Mouse (Mus musculus): ENCODE measurements around the gene Tmem234.

Tmem234 gene

GRCm38 (mm10) chr4:129622120-129622802 lies 21.8 kb downstream of the Tmem234 start:
- DNase-seq (ENCODE audit: low spot score in 2 of 2): no peak

GRCm38 (mm10) chr4:129622803-129623535 lies 22.5 kb downstream of the Tmem234 start:
- no peak for DNase-seq (ENCODE audit: low spot score in 2 of 2)

- DNase-seq (ENCODE audit: low spot score in 2 of 2): peak in 1 of 2 experiments; percentile 65
These were observed 23.2 kb downstream of the Tmem234 start, which contains the start of gene Ccdc28b for GRCm38 (mm10) chr4:129623681-129624091. TSS of gene Ccdc28b (minus strand) at chr4:129623947.

GRCm38 (mm10) chr4:129624281-129625028 lies 24.0 kb downstream of the Tmem234 start:
- peak; percentile 86 to 94 for DNase-seq (ENCODE audit: low spot score in 2 of 2)

GRCm38 (mm10) chr4:129625029-129625370 lies 24.5 kb downstream of the Tmem234 start:
- DNase-seq (ENCODE audit: low spot score in 2 of 2): peak; percentile 56 to 67

- no peak for DNase-seq (ENCODE audit: low spot score in 2 of 2)
These were observed 25.0 kb downstream of the Tmem234 start for GRCm38 (mm10) chr4:129625496-129625895.

- DNase-seq (ENCODE audit: low spot score in 2 of 2): no peak
These were observed 25.6 kb downstream of the Tmem234 start for GRCm38 (mm10) chr4:129626035-129626434.

- no peak for DNase-seq (ENCODE audit: low spot score in 2 of 2)
These were observed 30.5 kb downstream of the Tmem234 start for GRCm38 (mm10) chr4:129630944-129631343.

GRCm38 (mm10) chr4:129631867-129632266 lies 31.4 kb downstream of the Tmem234 start:
- no peak for DNase-seq (ENCODE audit: low spot score in 2 of 2)

GRCm38 (mm10) chr4:129633852-129634251 lies 33.4 kb downstream of the Tmem234 start:
- no peak for DNase-seq (ENCODE audit: low spot score in 2 of 2)

- no peak for DNase-seq (ENCODE audit: low spot score in 2 of 2)
These were observed 38.8 kb downstream of the Tmem234 start for GRCm38 (mm10) chr4:129639221-129639620.

GRCm38 (mm10) chr4:129640101-129640637 lies 39.7 kb downstream of the Tmem234 start:
- no peak for DNase-seq (ENCODE audit: low spot score in 2 of 2)

- DNase-seq (ENCODE audit: low spot score in 2 of 2): peak; percentile 97
These were observed 40.4 kb downstream of the Tmem234 start, which contains the start of gene Txlna for GRCm38 (mm10) chr4:129640638-129641467. TSS of gene Txlna (minus strand) at chr4:129641065.

- no peak for DNase-seq (ENCODE audit: low spot score in 2 of 2)
These were observed 41.3 kb downstream of the Tmem234 start for GRCm38 (mm10) chr4:129641756-129642155.

- no peak for DNase-seq (ENCODE audit: low spot score in 2 of 2)
These were observed 44.7 kb downstream of the Tmem234 start for GRCm38 (mm10) chr4:129645204-129645603.

GRCm38 (mm10) chr4:129648656-129649055 lies 48.2 kb downstream of the Tmem234 start:
- no peak for DNase-seq (ENCODE audit: low spot score in 2 of 2)

GRCm38 (mm10) chr4:129650359-129650758 lies 49.9 kb downstream of the Tmem234 start:
- DNase-seq (ENCODE audit: low spot score in 2 of 2): no peak

- no peak for DNase-seq (ENCODE audit: low spot score in 2 of 2)
These were observed 54.3 kb downstream of the Tmem234 start for GRCm38 (mm10) chr4:129654770-129655169.

- DNase-seq (ENCODE audit: low spot score in 2 of 2): peak in 1 of 2 experiments; percentile 37
These were observed 61.1 kb downstream of the Tmem234 start for GRCm38 (mm10) chr4:129661584-129661983.

- no peak for DNase-seq (ENCODE audit: low spot score in 2 of 2)
These were observed 61.9 kb downstream of the Tmem234 start for GRCm38 (mm10) chr4:129662255-129662813.

Measured in right cerebral cortex, postnatal 36 days (tissue).